Mouse (Mus musculus) common myeloid progenitor, adult 5-6 weeks (primary cell): ENCODE data around the gene Best1. TPM values are rescaled to one million over a fixed set of nuclear protein-coding genes. Genes with fewer than 3 reads are reported as not detected.

Experiments
- ATAC-seq: replicated peaks from 2 replicates; pipeline ENCODE4 v1.8.0; 2016; ENCODE audit warnings: low read depth, mild to moderate bottlenecking, moderate TSS enrichment, inconsistent platforms; ENCODE audit not compliant: poor library complexity, severe bottlenecking
- total RNA-seq: library from RNA; stranded (forward); fragments of 200-1000, 187-1606 nt; gene quantifications from 2 replicates; pipeline ENCODE4 v1.2.3, GENCODE M21; 2017

Gene Best1
- total RNA-seq, 1 experiment from 2014 or later: not detected

DNA sequence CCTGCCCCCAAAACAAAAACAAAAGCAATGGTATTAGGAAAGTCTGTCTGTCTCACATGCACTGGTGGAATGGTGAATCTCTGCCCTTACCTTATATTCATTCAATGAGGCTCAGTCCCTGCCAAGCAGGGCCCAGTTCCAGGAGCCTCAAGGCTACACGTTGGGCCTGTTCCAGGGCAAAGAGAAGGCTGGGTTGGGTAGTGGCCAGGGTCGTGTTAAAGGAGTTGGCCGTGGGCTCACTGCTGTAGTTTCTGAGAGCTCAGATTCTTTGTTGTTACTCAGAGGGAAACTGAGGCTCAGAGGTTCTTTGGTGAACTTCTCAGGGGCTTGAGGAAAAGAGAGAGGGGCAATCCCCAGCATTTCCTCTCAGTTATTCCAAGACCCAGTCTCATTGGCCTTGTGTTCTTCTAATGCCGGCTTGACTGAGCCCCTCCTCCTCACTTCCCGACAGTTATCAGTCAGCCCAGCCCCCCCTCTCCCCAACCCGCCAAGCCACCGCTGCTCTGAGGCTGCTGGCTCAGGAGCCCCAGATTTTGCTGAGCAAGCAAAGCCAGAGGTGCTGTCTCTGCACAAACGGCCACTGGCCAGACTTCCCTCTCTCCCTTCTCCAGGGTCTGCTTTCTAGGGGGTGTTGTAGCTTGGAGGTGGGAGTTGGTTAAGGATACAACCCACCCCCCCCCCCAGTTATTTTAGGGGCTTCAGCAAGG is 23.9 kb upstream of the Best1 start:
- peak; percentile 53; the same call in 1 of the 2 replicates for ATAC-seq

DNA sequence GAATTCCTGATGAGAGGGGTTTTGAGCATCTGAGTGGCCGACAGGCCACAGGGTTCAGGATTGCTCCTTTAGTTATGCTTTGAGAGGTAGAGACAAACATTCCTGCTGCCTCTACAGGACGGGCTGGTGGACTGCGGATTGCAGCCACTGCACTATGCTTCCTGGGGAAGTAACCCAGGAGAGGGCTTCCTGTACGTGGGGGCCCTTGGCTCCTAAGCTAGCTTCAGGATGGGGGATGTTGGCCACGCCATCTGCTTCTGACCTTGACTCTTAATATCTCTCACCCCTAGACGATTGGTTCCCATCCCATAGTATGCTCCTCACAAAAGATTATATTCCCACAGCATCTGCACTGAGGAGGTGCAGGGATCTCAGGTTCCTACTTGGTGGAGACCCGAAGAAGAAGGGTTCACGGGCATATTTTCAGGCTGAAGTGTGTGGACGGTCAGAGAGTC is 21.9 kb upstream of the Best1 start:
- 0 out of 2 replicates have a peak, but pooled peaks have one; percentile 29 for ATAC-seq

GRCm38 (mm10) chr19:10022414-10023303 is 21.2 kb upstream of the Best1 start:
- peak; percentile 53 for ATAC-seq

GRCm38 (mm10) chr19:10021981-10022380 is 20.5 kb upstream of the Best1 start:
- ATAC-seq: no peak

- no peak for ATAC-seq
Observed at GRCm38 (mm10) chr19:10019214-10019760, 17.9 kb upstream of the Best1 start.

GRCm38 (mm10) chr19:10018527-10018818 is 17.0 kb upstream of the Best1 start:
- no peak for ATAC-seq

GRCm38 (mm10) chr19:10017637-10018526 is 16.4 kb upstream of the Best1 start:
- peak; percentile 68 for ATAC-seq

- no peak for ATAC-seq
Observed at GRCm38 (mm10) chr19:10016151-10016550, 14.7 kb upstream of the Best1 start.

- no peak for ATAC-seq
Observed at GRCm38 (mm10) chr19:10015442-10015841, 14.0 kb upstream of the Best1 start.

GRCm38 (mm10) chr19:10014824-10015223 is 13.4 kb upstream of the Best1 start:
- peak; percentile 43 for ATAC-seq

DNA sequence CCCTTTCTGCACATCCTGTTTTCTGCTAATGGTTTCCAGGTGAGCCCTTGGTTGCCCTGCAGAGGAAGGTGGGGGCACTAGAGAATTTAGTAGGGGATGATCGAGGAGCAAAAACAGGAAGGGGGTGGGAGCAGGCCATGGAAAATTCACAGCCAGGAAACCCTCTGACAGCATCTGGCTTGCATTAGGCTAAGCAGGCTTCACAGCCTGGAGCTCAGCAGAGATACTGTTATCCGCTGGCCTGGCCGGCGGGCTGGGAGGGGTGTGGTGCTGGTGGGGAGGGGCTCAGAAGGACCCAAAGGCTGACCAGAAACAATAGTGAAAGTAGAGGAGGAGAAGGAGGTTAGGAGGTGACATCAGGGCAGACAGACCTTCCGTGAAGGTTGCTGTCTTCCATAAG is 12.5 kb upstream of the Best1 start:
- ATAC-seq: no peak

DNA sequence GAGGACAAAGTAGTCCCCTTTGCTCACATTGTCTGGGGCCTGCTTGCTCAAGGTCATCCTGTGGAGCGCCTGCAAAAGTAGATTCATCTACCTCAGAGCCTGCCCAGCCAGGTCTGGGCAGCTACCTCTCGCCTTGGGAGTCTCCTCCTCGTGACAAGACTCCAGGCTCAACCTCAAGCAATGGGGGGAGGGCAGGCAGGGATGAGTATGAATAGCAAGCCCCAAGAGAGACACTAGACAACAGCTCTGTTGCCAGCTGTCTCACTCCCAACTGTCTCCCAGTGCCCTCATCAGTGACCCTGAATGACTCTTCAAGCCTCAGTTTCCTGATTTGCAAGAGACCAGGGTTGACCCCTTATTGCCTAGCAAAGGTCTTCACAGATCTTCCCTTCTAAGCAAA is 11.9 kb upstream of the Best1 start:
- no peak for ATAC-seq

GRCm38 (mm10) chr19:10012827-10013278 is 11.4 kb upstream of the Best1 start:
- ATAC-seq: no peak

- ATAC-seq: no peak
Observed at GRCm38 (mm10) chr19:10011408-10011807, 10.0 kb upstream of the Best1 start.

DNA sequence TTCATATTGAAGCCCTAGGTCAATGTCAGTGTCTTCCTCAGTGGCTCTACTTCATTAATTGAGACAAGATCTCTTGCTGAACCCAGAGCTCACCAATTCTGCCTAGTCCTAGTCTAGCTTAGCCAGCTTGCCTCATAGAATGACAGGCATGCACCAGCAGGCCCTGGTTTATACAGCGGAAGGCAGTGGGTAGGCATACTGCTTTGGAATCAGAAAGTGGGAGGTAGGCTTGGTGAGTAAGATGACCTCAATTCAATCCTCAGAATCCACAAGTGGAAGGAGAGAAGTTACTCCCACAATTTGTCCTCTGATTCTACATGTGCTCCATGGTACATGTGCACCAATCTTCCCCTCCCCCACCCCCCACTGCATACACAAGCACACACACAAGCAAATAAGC is 2.3 kb upstream of the Best1 start:
- no peak for ATAC-seq

- ATAC-seq: peak; percentile 78
Observed at GRCm38 (mm10) chr19:10000330-10000729, 1.1 kb downstream of the Best1 start.

DNA sequence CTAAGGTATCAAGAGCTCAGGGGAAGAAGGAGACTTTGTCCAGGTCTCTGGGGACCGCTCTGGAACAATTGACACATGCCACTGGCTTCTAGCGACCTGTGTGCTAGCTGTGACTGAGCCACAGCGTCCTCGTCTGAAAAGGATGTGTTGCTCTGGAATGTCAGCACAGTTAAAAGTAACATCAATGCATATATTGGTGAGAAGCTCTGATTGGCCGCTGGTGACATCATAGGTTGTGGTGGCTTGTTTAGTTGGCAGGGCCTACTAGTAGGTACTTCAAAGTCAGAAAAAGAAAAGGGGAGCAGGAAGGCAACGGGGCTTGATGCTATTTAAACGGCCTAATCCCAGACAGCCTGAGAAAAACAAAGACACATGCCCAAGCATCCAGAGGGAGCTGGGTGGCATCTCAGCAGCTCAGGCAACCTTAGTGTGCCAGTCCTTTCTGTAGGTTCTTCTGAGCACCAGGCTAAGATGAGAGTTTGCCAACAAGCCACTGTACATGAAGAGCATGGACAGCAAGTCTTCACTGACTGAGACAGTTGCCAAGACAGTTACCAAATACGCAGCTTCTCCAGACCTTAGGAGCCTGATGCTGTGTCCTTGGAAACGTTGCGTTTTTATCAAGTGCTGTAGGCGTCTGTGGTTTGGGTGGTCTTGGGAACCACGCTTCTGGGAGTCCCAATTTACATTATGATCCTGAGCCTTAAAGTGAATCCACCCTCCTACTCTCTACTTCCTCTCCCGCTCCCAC is 2.5 kb downstream of the Best1 start:
- ATAC-seq: no peak

- ATAC-seq: no peak
Observed at GRCm38 (mm10) chr19:9998063-9998416, 3.4 kb downstream of the Best1 start.
